Mouse (Mus musculus) hindlimb bud, embryonic 11.5 days (tissue): ENCODE results near the gene Clba1.

Source experiments
- DNase-seq: peaks from one replicate; pipeline ENCODE4 v3.0.0-alpha.2; 2012; ENCODE audit warnings: low read depth, low spot score; ENCODE audit errors: extremely low spot score

Gene Clba1

GRCm38 (mm10) chr12:112794356-112794816 lies 14.4 kb upstream of the Clba1 start:
- no peak for DNase-seq

GRCm38 (mm10) chr12:112794998-112795397 lies 13.7 kb upstream of the Clba1 start:
- no peak for DNase-seq

- no peak for DNase-seq
Measured at GRCm38 (mm10) chr12:112795466-112796104, 13.2 kb upstream of the Clba1 start.

GRCm38 (mm10) chr12:112796551-112797510 lies 11.9 kb upstream of the Clba1 start:
- no peak for DNase-seq

- no peak for DNase-seq
Measured at GRCm38 (mm10) chr12:112797672-112798331, 10.9 kb upstream of the Clba1 start.

- no peak for DNase-seq
Measured at GRCm38 (mm10) chr12:112798332-112798681, 10.4 kb upstream of the Clba1 start.

- no peak for DNase-seq
Measured at GRCm38 (mm10) chr12:112798716-112799115, 10.0 kb upstream of the Clba1 start.

- DNase-seq: no peak
Measured at GRCm38 (mm10) chr12:112799237-112799970, 9.3 kb upstream of the Clba1 start.

- no peak for DNase-seq
Measured at GRCm38 (mm10) chr12:112800476-112800875, 8.3 kb upstream of the Clba1 start.

GRCm38 (mm10) chr12:112801864-112802846 lies 6.6 kb upstream of the Clba1 start, which contains the start of gene Ahnak2:
Ahnak2 (minus strand) TSS chr12:112802657.
- no peak for DNase-seq

GRCm38 (mm10) chr12:112802917-112803316 lies 5.8 kb upstream of the Clba1 start:
- no peak for DNase-seq

- no peak for DNase-seq
Measured at GRCm38 (mm10) chr12:112804046-112804445, 4.7 kb upstream of the Clba1 start.

GRCm38 (mm10) chr12:112806044-112806443 lies 2.7 kb upstream of the Clba1 start:
- DNase-seq: no peak

GRCm38 (mm10) chr12:112807796-112808195 lies 941 bp upstream of the Clba1 start:
- no peak for DNase-seq

GRCm38 (mm10) chr12:112808212-112808586 lies 538 bp upstream of the Clba1 start:
- no peak for DNase-seq

GRCm38 (mm10) chr12:112809641-112810040 lies 904 bp downstream of the Clba1 start:
- DNase-seq: no peak

- no peak for DNase-seq
Measured at GRCm38 (mm10) chr12:112810092-112810885, 1.6 kb downstream of the Clba1 start.

GRCm38 (mm10) chr12:112813370-112813769 lies 4.6 kb downstream of the Clba1 start:
- no peak for DNase-seq
